Mouse (Mus musculus) mature B cell (primary cell): Measurements from ENCODE around the gene Kncn.

Source experiments
- in situ Hi-C: fragments of 300-500 bp; cut with MboI; formaldehyde crosslinking; loops from 2 replicates; pipeline ENCODE4 v1.14.3; 2019

Kncn gene

GRCm38 (mm10) chr4:115936646-115937045, 52.4 kb downstream of the Kncn start:
- in situ Hi-C loops = no loop called here

GRCm38 (mm10) chr4:115937061-115937976, 53.1 kb downstream of the Kncn start:
- in situ Hi-C loops = no loop called here

DNA sequence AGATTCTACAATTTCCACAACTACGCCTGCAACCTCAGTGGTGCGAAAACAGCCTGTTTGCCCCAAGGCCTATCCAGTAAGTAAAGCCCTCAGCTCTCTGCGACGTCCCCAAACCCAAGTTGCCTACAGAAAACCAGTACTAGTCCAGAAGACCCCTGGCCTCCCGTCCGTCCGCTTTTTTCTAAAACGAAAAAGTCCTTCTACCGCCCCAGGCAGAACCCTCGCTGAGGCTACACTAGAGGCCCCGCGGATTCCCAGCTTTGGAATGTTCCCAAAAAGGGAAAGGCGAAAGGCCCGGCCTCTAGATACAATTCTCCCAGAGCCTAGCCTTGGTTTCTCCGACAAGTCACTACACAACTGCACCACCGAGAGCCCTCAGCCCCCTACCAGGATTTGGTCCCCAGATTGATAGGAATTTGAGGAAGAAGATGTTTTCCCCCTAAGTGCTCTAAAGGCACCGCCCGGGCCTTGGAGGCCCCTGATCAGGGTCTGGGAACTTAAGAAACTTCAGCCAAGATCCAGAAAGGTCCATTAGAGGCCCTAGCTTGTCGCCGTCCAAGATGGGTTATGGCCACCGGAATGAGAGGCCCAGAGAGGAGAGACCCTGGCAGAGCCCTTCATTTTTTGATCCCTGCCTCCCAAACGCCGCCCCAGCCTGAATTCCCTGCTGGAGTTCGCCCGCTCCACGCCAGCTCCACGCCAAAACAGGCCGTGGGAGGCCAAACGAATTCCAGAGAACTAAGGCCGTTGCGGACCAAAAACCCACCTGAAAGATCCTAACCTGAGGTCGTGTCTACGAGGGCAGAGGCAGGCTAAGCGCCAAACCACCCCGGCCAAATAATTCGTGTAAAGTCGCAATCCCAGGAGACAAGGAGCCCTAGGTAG, 54.3 kb downstream of the Kncn start:
- in situ Hi-C loops = no loop called here
